23 mouse cellular contexts compared by ENCODE assay signal in genomic region chr4:24838567-24838966, GRCm38 (mm10). TPM values are rescaled to one million over a fixed set of nuclear protein-coding genes. Genes with fewer than 3 reads are reported as not detected.
DNase-seq lines count a peak whose midpoint lies in the region; ATAC-seq lines count a peak whose summit lies in the region.
"Had no signal": no experiment of that assay in that cellular context is flagged by ENCODE, and none has a peak within 500 bp of the region (broad histone marks: within the 10 kb centered on the region; RNA-seq: fewer than 3 reads in every experiment).

No protein-coding gene starts in this region.

- H3K27ac ChIP-seq in forebrain, embryonic 15.5 days (replicated peaks): 0 out of 2 replicates have a peak overlapping the region, but pooled peaks have one; percentile 2
- no peak overlapping the region for H3K27ac ChIP-seq in forebrain, embryonic 16.5 days (ENCODE audit: low read length)
- H3K27ac ChIP-seq in embryonic facial prominence, embryonic 13.5 days: no peak overlapping the region
- H3K27ac ChIP-seq in hindbrain, embryonic 13.5 days: peak overlapping the region; percentile 59
- no peak overlapping the region for H3K27ac ChIP-seq in limb, embryonic 13.5 days
- H3K27ac ChIP-seq: embryonic facial prominence, embryonic 12.5 days; gastrocnemius, adult 2 months; heart, embryonic 13.5 days; layer of hippocampus, adult 2 months; left cerebral cortex, adult 2 months had no signal

- H3K4me1 ChIP-seq in forebrain, embryonic 15.5 days: peaks cover 8% of the 10 kb centered on the region; the same call in 1 of the 2 replicates
- H3K4me1 ChIP-seq in forebrain, embryonic 16.5 days (replicated peaks; ENCODE audit: control insufficient read depth, insufficient read depth, low read length): no peaks in the 10 kb centered on the region; the same call in 1 of the 2 replicates
- no peaks in the 10 kb centered on the region for H3K4me1 ChIP-seq in embryonic facial prominence, embryonic 13.5 days
- H3K4me1 ChIP-seq in hindbrain, embryonic 13.5 days (replicated peaks): peaks cover 19% of the 10 kb centered on the region
- peaks cover 25% of the 10 kb centered on the region for H3K4me1 ChIP-seq in limb, embryonic 13.5 days
- H3K4me1 ChIP-seq: embryonic facial prominence, embryonic 12.5 days; heart, embryonic 13.5 days had no signal

- no peak overlapping the region for H3K4me3 ChIP-seq in forebrain, embryonic 15.5 days
- H3K4me3 ChIP-seq in forebrain, embryonic 16.5 days (replicated peaks; ENCODE audit: low read length): no peak overlapping the region
- H3K4me3 ChIP-seq in embryonic facial prominence, embryonic 13.5 days: no peak overlapping the region
- H3K4me3 ChIP-seq in hindbrain, embryonic 13.5 days: no peak overlapping the region
- no peak overlapping the region for H3K4me3 ChIP-seq in limb, embryonic 13.5 days
- H3K4me3 ChIP-seq: embryonic facial prominence, embryonic 12.5 days; gastrocnemius, adult 2 months; heart, embryonic 13.5 days; layer of hippocampus, adult 2 months; left cerebral cortex, adult 2 months had no signal

- WGBS in forebrain, embryonic 15.5 days: 49% methylated on average over 6 of the region's 6 CpGs
- WGBS in forebrain, embryonic 16.5 days: 45% methylated on average over 6 of the region's 6 CpGs
- WGBS in embryonic facial prominence, embryonic 13.5 days: 34% methylated on average over 6 of the region's 6 CpGs
- WGBS in hindbrain, embryonic 13.5 days: 43% methylated on average over 6 of the region's 6 CpGs
- WGBS in limb, embryonic 13.5 days: 16% methylated on average over 6 of the region's 6 CpGs

- ATAC-seq in forebrain, embryonic 15.5 days (replicated peaks): no peak
- no peak for ATAC-seq in forebrain, embryonic 16.5 days
- 0 out of 2 replicates have a peak, but pooled peaks have one; percentile 43 for ATAC-seq in embryonic facial prominence, embryonic 13.5 days (ENCODE audit: insufficient number of reproducible peaks, insufficient read depth, low FRiP score, low TSS enrichment, low read depth)
- peak; percentile 26; the same call in 1 of the 2 replicates for ATAC-seq in hindbrain, embryonic 13.5 days (ENCODE audit: low FRiP score)
- ATAC-seq in limb, embryonic 13.5 days (ENCODE audit: low FRiP score, low read depth): 0 out of 2 replicates have a peak, but pooled peaks have one; percentile 42
- ATAC-seq: activated CD4-positive, CD25-positive, alpha-beta regulatory T cell, adult 4 months; intestine, postnatal 0 days; Patski had no signal

- no peaks in the 10 kb centered on the region for H3K9me3 ChIP-seq in forebrain, embryonic 15.5 days
- no peaks in the 10 kb centered on the region for H3K9me3 ChIP-seq in forebrain, embryonic 16.5 days (ENCODE audit: control insufficient read depth, low read length)
- H3K9me3 ChIP-seq in embryonic facial prominence, embryonic 13.5 days: no peaks in the 10 kb centered on the region
- H3K9me3 ChIP-seq in hindbrain, embryonic 13.5 days: no peaks in the 10 kb centered on the region
- no peaks in the 10 kb centered on the region for H3K9me3 ChIP-seq in limb, embryonic 13.5 days
- H3K9me3 ChIP-seq: embryonic facial prominence, embryonic 12.5 days; heart, embryonic 13.5 days had no signal

- H3K4me2 ChIP-seq in forebrain, embryonic 15.5 days (replicated peaks): no peak overlapping the region
- no peak overlapping the region for H3K4me2 ChIP-seq in forebrain, embryonic 16.5 days (ENCODE audit: low read length)
- no peak overlapping the region for H3K4me2 ChIP-seq in embryonic facial prominence, embryonic 13.5 days
- no peak overlapping the region for H3K4me2 ChIP-seq in hindbrain, embryonic 13.5 days
- 0 out of 2 replicates have a peak overlapping the region, but pooled peaks have one; percentile 19 for H3K4me2 ChIP-seq in limb, embryonic 13.5 days (replicated peaks)
- H3K4me2 ChIP-seq: embryonic facial prominence, embryonic 12.5 days; heart, embryonic 13.5 days had no signal

- H3K36me3 ChIP-seq in forebrain, embryonic 15.5 days: no peaks in the 10 kb centered on the region
- no peaks in the 10 kb centered on the region for H3K36me3 ChIP-seq in forebrain, embryonic 16.5 days (ENCODE audit: control insufficient read depth, insufficient read depth)
- no peaks in the 10 kb centered on the region for H3K36me3 ChIP-seq in embryonic facial prominence, embryonic 13.5 days
- no peaks in the 10 kb centered on the region for H3K36me3 ChIP-seq in hindbrain, embryonic 13.5 days
- no peaks in the 10 kb centered on the region for H3K36me3 ChIP-seq in limb, embryonic 13.5 days
- H3K36me3 ChIP-seq: embryonic facial prominence, embryonic 12.5 days; heart, embryonic 13.5 days had no signal

- H3K27me3 ChIP-seq in forebrain, embryonic 15.5 days: no peaks in the 10 kb centered on the region
- H3K27me3 ChIP-seq in forebrain, embryonic 16.5 days (replicated peaks; ENCODE audit: control insufficient read depth, insufficient read depth, low read length): no peaks in the 10 kb centered on the region
- no peaks in the 10 kb centered on the region for H3K27me3 ChIP-seq in embryonic facial prominence, embryonic 13.5 days
- no peaks in the 10 kb centered on the region for H3K27me3 ChIP-seq in hindbrain, embryonic 13.5 days
- H3K27me3 ChIP-seq in limb, embryonic 13.5 days: no peaks in the 10 kb centered on the region
- H3K27me3 ChIP-seq: embryonic facial prominence, embryonic 12.5 days; heart, embryonic 13.5 days; Patski had no signal

- no peak overlapping the region for H3K9ac ChIP-seq in forebrain, embryonic 15.5 days (replicated peaks)
- no peak overlapping the region for H3K9ac ChIP-seq in forebrain, embryonic 16.5 days (replicated peaks; ENCODE audit: low read depth, low read length)
- no peak overlapping the region for H3K9ac ChIP-seq in embryonic facial prominence, embryonic 13.5 days
- no peak overlapping the region for H3K9ac ChIP-seq in hindbrain, embryonic 13.5 days
- H3K9ac ChIP-seq in limb, embryonic 13.5 days: no peak overlapping the region
- H3K9ac ChIP-seq: embryonic facial prominence, embryonic 12.5 days; heart, embryonic 13.5 days had no signal

- DNase-seq in adrenal gland, postnatal 36 days: no peak
- DNase-seq in spleen, postnatal 36 days (ENCODE audit: low spot score in 2 of 2): no peak
- DNase-seq in cerebellum, postnatal 25 days: no peak
- DNase-seq: cerebellum, adult 9-11 months; gastrocnemius, adult 2 months; heart, postnatal 36 days; liver; lung, adult 18-20 months; lung, postnatal 36 days; retina, postnatal 1 day; right cerebral cortex, postnatal 4 days had no signal

RNA-seq across cellular contexts. Expression of gene Klhl32, which starts 12.4 kb away (rescaled TPM):
- 19.0 and 23.0 TPM in 2 replicates for polyA plus RNA-seq in forebrain, embryonic 15.5 days (2015; fragmentation: Nextera tagmentation; extraction: Ambion mirVana)
- 21.3 and 26.4 TPM in 2 replicates for polyA plus RNA-seq in forebrain, embryonic 16.5 days (2015; fragmentation: Nextera tagmentation; extraction: Ambion mirVana)
- 4.2 and 5.6 TPM in 2 replicates for polyA plus RNA-seq in embryonic facial prominence, embryonic 13.5 days (2015; fragmentation: Nextera tagmentation; extraction: Ambion mirVana)
- 24.6 and 26.2 TPM in 2 replicates for polyA plus RNA-seq in hindbrain, embryonic 13.5 days (2015; fragmentation: Nextera tagmentation; extraction: Ambion mirVana)
- polyA plus RNA-seq in limb, embryonic 13.5 days (2015; fragmentation: Nextera tagmentation; extraction: Ambion mirVana): 4.9 and 5.3 TPM in 2 replicates
- total RNA-seq in adrenal gland, postnatal 36 days (2021): 1 to 10 TPM; 2.6 to 4.3 TPM

RNA-seq across cellular contexts. Expression of gene Ndufaf4, which starts 59.3 kb away (rescaled TPM):
- polyA plus RNA-seq in forebrain, embryonic 15.5 days (2015; fragmentation: Nextera tagmentation; extraction: Ambion mirVana): 52.8 and 55.3 TPM in 2 replicates
- polyA plus RNA-seq in forebrain, embryonic 16.5 days (2015; fragmentation: Nextera tagmentation; extraction: Ambion mirVana): 58.7 and 59.7 TPM in 2 replicates
- 53.3 and 56.4 TPM in 2 replicates for polyA plus RNA-seq in embryonic facial prominence, embryonic 13.5 days (2015; fragmentation: Nextera tagmentation; extraction: Ambion mirVana)
- 60.3 and 60.7 TPM in 2 replicates for polyA plus RNA-seq in hindbrain, embryonic 13.5 days (2015; fragmentation: Nextera tagmentation; extraction: Ambion mirVana)
- 50.2 and 50.7 TPM in 2 replicates for polyA plus RNA-seq in limb, embryonic 13.5 days (2015; fragmentation: Nextera tagmentation; extraction: Ambion mirVana)
- total RNA-seq in adrenal gland, postnatal 36 days (2021): 10 to 100 TPM; 34.7 to 37.9 TPM

Comparison
In these comparisons a context has a peak if more than half of its experiments do, and no peak if none do; other contexts are left out.
1. H3K27ac ChIP-seq: peak in forebrain, embryonic 15.5 days (single experiment) and hindbrain, embryonic 13.5 days (single experiment); none in forebrain, embryonic 16.5 days (single experiment), embryonic facial prominence, embryonic 13.5 days (single experiment) and limb, embryonic 13.5 days (single experiment).
2. ATAC-seq: peak in embryonic facial prominence, embryonic 13.5 days (single experiment), hindbrain, embryonic 13.5 days (single experiment) and limb, embryonic 13.5 days (single experiment); none in forebrain, embryonic 15.5 days (single experiment) and forebrain, embryonic 16.5 days (single experiment).